Mouse (Mus musculus): ENCODE data around the gene Nr2f1.

Nr2f1 gene

DNA sequence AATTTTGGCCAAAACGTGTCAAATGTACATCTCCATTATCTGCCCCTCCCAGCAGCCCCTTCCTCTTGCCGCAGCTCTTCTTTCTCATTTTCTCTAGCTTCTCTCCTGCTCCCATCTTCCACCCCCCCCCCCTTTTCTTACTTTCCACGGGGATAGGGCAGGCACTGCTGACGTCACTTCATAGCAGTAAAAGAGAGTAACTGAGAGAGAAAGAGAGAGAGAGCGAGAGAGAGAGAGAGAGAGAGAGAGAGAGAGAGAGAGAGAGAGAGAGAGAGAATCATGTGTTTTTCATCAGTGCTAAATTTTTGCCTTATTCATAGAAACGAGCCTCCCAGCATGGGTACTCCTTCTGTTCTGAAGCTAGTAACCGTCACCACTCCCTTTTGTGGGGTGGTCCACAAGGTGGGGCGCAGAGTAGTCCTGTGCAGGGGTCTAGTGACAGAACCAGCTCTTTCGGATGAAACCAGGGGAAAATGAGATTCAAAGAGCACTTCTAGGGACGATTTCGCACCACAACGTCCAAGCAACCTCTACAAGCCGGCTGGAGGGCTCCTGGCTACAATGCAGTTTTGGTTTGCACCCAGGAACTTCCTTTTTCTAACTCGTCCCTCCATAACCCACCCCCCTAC lies 17.5 kb downstream of the Nr2f1 start:
- in situ Hi-C loops (cut with MseI, MboI), result no loop called here

GRCm38 (mm10) chr13:78181071-78181929 lies 18.3 kb downstream of the Nr2f1 start:
- in situ Hi-C loops (cut with MseI, MboI), result no loop called here

GRCm38 (mm10) chr13:78180261-78180660 lies 19.3 kb downstream of the Nr2f1 start:
- in situ Hi-C loops (cut with MseI, MboI), result no loop called here

GRCm38 (mm10) chr13:78179312-78180097 lies 20.1 kb downstream of the Nr2f1 start:
- in situ Hi-C loops (cut with MseI, MboI), result no loop called here

DNA sequence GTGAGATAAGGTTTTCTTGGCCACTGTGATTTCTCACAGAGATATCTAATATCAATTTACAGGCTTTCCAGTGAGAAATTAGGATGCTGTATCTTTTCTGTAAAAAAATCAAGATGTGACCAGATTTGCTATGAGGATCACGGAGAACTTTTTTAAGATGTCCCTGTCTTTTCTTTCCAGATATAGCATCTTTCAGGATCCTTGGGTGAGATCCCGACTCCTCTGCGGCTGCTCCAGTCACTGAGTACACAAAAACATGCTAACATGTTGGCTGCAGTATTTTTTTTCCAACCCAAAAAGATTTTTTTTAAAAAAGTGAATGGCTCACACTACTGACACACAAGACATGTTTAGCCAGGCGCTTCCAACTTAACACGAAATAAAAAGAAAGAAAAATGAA lies 20.8 kb downstream of the Nr2f1 start:
- in situ Hi-C loops (cut with MseI, MboI), result no loop called here

GRCm38 (mm10) chr13:78178021-78178420 lies 21.5 kb downstream of the Nr2f1 start:
- in situ Hi-C loops (cut with MseI, MboI), result no loop called here

- in situ Hi-C loops (cut with MseI, MboI), result no loop called here
Measured at GRCm38 (mm10) chr13:78177381-78177950, 22.1 kb downstream of the Nr2f1 start.

GRCm38 (mm10) chr13:78175821-78176380 lies 23.7 kb downstream of the Nr2f1 start:
- in situ Hi-C loops (cut with MseI, MboI), result no loop called here

GRCm38 (mm10) chr13:78174891-78175290 lies 24.7 kb downstream of the Nr2f1 start:
- in situ Hi-C loops (cut with MseI, MboI), result no loop called here

DNA sequence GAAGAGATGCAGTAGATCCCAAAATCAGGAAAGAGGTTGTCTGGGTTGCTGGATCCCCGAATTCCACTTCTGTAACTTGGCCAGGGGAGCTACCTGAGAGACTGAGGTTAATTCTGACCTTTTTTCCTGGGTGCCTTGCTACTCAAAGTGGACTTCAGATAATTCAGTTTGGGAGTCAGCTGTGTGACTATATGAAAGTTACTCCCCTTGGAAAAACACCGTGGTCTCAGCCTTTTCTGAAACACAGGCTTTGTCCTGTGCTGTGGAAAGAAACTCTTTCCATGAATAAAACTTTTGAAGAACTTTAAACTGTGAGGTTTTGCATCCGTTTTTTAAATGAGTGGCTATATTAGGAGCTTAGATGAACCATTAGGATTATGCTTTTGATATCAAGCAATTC lies 25.4 kb downstream of the Nr2f1 start:
- in situ Hi-C loops (cut with MseI, MboI), result no loop called here

DNA sequence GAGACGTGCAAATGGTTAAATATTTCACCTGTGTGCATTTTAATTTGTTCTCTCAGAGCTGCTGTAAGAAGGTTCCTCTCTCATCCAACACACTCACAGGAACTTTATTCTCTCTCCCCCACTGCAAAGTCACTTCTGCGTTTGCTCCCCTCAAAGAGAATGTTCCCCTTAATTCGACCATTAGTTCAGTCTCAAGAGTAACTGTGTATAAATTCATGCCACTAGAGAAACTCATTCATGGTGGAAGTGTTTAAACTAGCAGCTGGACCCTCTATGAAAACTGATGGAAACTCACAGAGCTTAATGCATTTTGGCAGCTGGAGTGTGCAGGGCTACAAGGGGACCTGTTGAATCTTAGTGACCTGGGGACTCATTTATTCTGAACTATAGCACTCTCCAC lies 26.7 kb downstream of the Nr2f1 start:
- in situ Hi-C loops (cut with MseI, MboI), result no loop called here

DNA sequence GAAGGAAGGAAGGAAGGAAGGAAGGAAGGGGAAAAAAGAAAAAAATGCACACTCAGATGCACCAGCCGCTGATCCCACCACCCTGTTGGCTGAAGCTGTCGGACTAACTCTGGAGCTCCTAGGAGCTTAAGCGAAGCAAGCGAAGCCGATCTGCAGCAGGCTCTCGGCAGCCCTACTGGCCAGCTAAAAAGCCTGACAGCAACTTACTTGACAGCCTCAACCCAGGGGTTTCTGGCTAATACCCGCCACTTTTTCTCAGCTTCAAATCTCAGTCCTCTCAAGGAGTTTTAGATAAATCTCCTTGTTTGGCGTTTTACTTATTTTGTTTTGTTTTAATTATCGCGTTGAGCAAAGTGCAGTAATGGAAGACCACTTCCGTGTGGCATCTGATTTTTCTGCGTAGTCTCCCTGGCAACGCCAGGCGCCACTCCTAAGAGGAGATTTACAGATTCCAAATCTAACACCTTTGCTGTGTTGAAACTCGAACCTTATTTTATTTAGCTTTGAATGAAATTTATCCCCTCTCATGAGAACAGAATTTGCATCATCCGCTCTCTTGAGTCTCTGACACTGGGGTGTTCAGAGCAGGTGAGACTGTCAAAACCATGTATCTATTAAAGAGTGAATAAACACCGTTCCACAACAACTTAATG lies 27.4 kb downstream of the Nr2f1 start:
- in situ Hi-C loops (cut with MseI, MboI), result no loop called here

DNA sequence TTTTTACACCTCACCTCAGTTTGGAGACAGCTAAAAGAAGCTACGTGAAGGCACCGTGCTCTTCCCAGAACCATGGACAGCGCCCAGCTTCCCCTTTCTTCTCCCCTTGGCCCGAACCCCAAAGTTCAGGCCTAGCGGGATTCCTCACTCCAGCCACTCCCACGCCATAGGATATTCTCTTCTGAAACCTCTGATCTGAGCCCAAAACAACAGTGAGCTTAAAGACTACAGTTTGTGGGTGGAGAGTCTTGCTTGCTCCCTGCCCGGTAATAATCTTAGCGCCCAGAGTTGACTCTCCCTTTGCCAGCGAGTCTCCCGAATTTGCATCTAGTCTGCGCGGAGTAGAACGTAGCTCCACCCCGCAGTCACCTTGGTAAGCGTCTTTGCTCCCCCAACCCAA lies 28.2 kb downstream of the Nr2f1 start:
- in situ Hi-C loops (cut with MseI, MboI), result no loop called here

DNA sequence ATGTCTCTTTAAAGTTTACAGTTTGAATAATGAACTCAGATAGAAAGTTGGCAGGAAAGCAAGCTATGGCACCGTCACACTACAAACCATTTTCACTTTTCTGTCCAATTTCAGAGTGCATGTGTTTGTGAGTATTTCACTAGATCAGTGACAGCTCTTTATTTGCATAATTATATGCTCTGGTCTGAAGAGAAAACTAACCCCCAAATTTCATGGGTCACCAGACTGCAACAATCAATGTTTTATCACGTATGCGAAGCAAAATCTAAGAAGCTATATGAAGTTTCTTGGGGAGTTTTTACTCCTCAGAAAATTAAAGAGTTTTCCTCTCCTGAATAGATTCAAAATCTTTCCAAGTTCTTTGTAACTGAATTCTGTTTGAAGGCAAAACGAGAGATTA lies 31.4 kb downstream of the Nr2f1 start:
- in situ Hi-C loops (cut with MseI, MboI), result no loop called here

DNA sequence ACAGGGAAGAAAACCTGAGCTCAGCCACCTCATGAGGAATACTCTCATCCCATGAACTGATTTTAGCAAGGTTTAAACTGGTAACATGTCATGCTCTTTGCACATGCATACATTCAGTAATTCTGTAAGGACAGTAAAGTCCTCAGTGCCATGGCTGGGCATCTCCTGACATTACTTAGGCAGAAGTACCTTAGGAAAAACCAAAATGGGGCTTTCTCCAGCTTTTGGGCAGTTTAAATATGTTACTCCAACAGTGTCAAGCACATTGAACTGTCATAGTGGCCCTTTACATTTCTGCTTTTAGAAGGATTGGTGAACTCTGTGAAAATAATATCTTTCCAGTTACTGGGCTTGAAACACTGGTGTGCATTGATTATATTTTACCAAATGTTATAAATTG lies 34.6 kb downstream of the Nr2f1 start:
- in situ Hi-C loops (cut with MseI, MboI), result no loop called here

- in situ Hi-C loops (cut with MseI, MboI), result no loop called here
Measured at GRCm38 (mm10) chr13:78163087-78163958, 36.2 kb downstream of the Nr2f1 start.

DNA sequence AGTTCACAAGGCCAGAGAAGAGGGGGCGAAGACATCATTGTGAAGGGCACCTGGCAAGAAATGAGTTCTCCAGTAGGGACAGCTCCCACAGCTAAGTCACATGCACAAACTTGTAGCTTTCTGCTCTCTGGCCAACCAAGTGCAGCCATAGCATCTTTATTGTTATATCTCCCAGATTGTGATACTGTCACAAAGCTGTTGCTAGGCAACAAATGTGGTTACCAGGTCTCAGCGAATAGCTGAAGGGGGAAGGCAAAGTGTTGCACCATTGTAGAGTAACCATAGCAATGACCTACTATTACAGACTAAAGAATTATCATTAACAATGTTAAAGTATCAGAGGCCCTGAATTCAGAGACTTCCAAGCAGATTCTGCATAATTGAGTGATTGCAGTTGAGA lies 37.4 kb downstream of the Nr2f1 start:
- in situ Hi-C loops (cut with MseI, MboI), result no loop called here

- in situ Hi-C loops (cut with MseI, MboI), result no loop called here
Measured at GRCm38 (mm10) chr13:78157465-78157864, 42.1 kb downstream of the Nr2f1 start.

Data from mouse trophoblast stem cell (cell line).